Mouse (Mus musculus) fibroblast of lung, adult 2 months (primary cell): Measurements from ENCODE around the gene Hba-x.

ENCODE experiments used
- DNase-seq: peaks from one replicate; pipeline ENCODE4 v3.0.0-alpha.2; 2011; ENCODE audit warnings: low read depth

Gene Hba-x

DNA sequence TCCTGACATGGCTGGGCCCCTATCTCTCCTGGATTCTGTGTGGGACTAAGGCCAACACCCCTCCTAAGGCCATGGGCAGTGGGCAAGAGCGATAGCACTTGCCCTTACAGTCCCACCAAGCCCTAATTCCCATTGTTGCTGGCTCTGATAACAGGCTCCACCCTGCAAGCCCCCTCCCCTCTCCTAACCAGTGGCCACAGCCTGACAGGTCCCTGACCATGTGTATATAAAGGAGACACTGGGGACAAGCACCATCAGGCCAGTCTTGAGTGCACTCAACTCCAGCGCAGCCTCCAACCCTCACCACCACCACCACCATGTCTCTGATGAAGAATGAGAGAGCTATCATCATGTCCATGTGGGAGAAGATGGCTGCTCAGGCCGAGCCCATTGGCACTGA lies at the start of gene Hba-x:
Gene Hba-x, plus strand, starts transcription at position 54 of the 400 bp plus-strand sequence.
- DNase-seq = no peak

DNA sequence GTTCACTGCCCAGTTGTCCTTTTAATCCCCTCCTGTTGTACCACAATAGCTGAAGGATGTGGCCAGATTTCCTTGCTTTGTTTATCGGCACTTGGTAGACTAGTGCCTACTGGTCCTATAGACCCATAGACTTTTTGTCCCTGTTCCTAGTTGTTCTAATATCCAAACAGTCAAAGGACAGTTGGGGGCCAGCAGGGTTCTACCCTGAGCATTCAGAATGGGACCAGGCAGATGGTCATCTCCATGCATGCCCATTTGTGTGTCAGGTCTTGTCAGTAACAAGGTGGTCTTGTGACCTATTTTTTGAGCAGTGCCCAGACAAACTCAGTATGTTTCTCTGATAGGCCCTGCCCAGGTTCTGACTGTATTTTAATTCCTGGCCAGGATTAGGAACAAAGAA lies 49.2 kb upstream of the Hba-x start:
- DNase-seq = no peak

DNA sequence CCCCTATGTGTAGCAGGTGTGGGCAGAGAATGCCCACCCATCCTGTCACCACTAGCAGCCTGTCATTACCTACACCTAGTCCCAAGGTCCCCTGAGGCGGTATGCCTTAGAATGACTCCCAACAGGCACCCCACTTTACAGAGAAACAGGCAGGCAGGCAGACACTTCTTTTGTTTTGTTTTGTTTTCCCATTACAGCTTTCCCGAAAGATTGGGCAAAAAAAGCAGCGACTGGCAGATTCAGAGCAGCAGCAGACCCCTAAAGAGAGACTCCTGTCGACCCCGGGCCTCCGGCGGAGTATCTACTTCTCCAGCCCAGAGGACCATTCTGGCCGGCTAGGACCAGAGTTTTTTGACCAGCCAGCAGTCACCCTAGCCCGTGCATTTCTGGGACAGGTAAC lies 48.6 kb upstream of the Hba-x start:
- no peak for DNase-seq

DNA sequence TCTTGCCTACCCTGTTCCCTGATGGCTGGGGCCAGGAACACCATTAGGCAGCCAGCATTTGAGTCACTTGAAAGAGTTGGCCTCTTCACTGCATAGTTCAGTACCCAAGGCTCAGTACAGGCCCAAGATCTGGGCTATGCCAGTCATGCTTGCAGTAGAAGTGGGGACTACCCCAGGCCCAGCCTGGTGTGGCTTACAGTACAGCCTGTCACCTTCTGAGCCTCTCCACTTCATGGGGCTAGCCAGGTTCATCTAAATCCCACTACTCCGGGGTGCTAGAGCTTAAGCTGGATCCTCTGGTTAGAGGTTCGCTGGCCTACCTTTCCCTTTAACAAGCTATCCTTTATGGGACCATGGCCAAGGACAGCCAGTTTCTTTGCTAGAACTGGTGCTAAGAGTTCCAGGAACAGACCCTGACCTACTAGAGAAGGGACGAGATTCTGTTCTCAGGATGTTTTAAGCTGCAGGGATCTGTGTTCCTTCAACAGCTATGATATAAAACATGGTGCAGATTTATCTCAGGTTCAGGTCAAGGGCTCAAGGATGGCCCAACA lies 47.8 kb upstream of the Hba-x start:
- DNase-seq = no peak

DNA sequence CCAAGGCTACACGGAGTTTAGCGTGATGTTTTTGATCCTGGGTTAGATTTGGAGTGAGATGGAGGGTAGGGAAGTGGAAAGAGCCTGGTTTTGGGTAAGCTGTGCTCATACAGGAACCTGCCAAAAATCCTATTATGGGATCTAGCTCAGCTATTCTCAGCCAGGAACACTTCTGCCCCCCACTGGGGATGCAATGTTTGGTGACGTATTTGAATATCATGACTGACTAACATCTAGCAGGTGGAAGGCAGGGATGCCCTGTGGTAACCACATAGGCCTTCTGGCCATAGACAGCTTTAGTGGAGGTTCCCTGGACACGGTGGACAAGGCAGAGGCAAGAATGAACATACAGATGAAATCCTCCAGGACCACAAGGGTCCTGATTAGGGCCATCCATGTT lies 46.0 kb upstream of the Hba-x start:
- DNase-seq = no peak

DNA sequence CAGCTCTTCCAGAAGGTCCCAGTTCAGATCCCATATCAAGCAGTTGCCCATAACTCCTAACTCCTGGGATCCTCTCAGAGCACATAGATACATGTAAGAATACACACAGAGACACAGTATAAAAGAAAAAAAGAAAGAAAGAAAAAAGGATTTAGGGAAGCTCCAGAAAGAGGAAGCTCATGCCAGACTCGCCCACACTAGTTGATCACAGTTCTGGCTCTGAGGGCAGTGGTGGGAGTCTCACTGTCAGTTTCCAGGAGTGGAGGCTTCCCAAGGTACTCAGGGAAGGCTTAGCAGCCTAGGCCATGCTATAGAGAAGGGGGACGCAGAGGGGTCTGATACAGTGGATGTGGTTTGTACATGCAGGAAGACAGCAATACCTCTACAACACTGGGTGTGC lies 45.1 kb upstream of the Hba-x start:
- no peak for DNase-seq

DNA sequence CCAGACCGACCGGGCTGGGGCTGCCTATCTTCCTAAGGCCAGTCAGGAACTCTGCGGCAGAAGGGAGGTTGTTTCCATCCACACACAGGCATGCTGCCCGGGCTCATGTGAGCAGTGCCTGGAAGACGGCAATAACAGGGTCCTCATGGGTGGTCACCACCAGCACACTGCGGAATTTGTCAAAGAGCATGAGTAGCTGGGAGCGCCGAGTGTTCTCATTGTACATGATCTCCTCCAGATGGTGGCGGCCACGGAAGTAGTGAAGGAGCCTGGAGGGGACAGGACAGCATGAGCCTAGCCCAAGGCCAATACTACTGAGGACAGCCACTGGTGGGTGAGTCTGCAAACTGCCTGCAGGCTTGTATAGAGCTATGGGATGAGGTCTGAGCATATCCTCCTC lies 43.4 kb upstream of the Hba-x start:
- no peak for DNase-seq

DNA sequence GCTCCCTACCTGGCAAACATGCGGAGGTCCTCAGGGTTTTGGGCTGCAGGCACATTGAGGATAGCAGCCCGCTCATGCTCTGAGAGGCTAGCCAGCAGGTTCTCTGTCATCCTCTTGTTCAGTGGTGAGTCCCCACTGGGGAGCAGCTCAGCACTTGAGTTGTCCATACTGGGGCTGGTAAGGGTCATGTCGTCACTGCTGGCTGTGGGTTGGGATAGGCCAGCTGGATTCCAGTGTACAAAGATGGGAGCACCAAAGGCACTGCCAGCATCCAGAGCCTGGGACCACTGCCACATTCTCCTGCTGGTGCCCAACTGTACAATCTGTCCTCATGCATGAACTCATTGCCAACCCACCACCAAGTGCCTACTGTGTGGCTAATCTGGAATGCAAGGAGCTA lies 42.3 kb upstream of the Hba-x start:
- DNase-seq = no peak

DNA sequence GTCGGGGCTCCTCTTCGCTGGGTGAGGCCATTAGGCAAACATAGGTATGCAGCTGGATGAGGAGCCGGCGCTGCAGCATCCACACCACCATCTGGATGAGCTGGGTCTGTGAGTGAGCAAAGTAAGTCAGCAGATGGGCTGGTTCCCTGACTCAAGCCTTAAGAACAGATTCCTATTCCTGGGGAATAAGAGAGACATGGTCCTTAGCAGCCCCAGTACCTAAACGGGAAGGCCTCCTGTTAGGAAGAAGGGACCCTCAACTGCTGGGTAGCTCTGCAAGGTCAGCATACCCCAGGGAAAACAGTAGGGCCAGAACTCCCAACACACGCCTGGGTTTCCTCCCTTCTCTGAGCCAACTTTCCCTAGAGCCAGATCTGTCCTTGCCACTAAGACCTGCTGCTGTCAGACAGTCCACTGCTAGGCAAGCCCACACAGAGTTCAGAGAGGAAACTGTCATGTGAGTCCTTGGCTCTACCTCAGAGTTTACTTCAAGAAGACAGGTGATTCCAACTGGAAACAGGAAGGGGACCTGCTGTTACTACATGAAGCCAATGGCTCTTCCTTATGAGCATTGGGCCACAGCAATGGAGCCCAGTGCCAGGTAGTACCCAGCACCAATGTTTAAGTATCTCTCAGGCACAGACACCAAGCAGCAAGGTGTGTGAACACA lies 41.2 kb upstream of the Hba-x start:
- DNase-seq = no peak

DNA sequence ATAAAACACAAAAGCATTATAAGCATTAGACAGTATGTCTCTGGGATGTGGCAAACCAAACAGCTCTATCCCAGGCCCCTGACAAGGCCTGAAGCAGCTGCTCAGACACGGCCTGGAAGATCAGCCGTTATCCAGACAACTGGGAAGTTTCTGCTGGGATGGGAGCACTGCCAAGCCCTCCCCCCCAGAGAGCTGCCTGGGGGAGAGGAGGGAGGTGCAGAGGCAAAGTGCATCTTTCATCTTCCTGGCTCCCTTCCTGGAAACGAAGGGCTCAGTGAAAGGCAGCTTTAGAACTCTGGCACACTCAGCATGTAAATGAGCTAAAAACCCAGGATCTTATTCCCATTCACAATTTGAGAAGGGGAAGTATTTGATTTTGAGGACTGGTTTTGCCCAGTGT lies 40.6 kb upstream of the Hba-x start:
- DNase-seq = no peak

DNA sequence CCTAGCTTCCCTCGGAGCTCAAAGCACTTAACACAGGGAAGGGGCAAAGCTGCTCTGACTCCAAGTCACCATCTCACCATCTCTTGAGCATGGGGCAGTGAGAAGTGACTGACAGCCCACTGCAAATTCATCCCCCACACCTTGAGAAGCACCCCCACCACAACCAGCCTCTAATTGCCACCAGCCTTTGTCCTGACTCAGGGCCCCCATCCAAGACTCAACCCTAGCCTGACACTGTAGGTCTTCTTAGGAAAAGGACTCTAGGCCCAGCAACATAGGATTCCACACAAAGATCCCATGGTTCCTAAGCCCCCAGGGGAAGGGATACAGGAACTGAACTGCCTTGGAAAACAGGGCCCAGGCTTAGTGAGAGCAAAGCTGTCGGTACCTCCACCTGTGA lies 40.1 kb upstream of the Hba-x start:
- no peak for DNase-seq

DNA sequence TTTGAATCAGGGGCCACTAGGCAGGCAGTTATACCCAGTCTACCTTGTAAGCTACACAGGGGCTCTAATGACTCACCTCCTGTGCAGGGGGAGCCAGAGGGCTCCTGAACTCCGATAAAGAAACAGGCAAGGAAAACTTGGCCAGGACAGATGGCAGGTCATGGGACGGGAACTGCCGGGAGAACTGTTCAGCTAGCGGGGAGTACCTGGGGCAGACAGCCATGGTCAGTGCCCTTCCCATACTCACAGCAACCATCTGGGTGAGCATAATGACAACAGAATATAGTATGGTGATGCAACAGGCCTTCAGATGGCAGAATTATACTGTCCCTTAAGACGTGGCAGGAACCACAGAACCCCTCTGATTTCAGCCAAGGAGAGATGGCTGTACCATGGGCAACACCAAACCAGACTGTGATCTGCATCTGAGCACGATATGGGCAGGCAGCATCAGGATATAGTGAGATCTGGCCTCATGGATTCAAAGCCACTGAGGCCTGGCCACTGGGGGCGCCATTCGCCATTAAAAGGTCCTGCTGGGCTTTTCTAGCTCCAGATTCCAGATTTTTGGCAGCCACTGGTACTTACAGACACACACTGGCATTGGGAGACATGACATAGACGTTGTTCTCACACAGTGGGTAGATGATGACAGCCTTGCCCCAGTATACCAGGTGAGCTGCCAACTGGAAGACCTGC lies 39.3 kb upstream of the Hba-x start:
- no peak for DNase-seq

DNA sequence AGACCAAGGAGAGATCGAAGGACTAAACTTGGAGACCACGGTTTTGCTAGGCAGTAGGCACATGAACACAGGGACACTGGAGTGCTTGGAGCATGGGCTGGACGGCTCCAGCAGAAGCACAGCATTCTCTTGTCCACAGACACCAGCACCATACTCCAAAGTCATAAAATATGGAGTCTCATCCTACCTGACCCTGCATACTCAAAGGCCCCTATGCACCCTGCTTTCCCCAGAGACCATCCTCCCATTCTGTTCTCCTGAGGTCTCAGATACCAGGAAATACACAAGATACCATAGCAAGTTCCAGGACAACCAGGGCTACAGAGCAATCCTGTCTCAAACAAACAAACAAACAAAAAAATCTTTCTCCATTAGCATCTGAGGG lies 38.8 kb upstream of the Hba-x start:
- no peak for DNase-seq

DNA sequence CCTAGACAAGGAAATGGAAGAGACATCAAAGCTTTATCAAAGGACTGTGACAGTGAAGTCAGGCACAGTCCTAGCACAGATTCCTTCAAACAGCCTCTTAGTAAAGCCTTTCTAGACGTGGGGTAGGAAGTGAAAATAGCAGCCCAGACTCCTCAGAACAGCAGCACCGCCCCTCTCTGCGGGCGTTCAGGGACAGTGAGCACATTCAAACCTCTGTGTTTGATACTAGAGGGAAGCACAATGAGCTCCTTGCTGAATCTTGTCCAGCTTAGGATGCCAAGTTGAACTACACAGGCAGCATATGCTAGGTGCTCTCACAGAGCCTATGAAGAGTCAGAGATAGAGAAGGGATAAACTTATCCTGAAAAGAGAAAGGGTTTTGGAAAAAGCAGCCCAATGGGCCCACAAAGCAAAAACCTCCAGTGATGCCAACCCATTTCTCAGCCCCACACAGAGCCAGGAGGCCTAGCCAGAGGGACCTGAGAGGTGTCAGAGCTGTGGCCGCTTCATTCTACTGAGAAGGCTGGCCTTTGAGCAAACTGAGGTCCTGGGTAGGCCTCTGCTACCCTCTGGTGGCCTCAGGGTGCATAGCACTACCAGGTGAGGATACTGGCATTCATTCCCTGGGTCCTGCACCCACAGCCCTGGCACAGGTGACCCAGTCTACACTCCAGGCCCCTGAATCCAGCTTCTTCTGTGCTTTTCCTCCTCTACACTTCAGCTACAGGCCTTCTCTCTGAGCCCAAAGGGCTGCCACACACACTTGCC lies 37.9 kb upstream of the Hba-x start:
- no peak for DNase-seq

DNA sequence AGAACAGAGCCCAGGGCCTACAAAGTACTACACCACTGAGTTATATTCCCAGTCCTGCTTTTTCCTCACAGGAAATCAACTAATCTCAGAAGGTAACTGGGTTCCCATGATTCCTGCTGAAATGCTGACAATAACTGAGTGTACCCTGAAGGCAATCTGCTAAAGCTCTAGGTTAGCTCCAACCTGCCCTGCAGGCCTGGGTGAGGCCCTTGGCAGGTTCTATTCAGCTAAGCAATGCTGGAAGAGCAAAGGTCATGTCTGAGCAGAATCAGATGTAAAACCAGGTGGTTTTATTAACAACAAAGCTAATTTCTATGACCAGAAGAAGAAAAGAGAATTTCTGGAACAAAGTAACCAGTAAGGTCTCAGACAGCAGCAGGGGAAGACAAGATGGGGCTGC lies 34.8 kb upstream of the Hba-x start:
- no peak for DNase-seq

DNA sequence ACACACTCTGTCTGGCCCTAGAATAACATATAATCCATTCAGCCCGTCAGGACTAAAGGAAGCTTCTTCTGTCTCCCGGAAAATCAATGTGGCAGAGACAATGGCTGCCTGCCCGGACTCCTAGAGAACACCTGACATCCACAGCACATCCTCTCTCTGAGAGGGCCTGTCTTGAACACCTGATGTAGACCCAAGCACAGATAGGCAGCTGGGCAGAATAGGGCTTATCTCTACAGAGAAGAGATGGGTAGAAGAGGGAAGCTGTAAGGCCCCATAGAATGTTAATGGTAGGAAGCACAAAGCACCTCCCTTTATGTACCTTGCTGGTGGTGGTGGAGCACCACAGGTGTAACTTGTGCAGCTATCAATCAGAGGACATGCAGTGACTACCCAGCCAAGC lies 34.0 kb upstream of the Hba-x start:
- no peak for DNase-seq

DNA sequence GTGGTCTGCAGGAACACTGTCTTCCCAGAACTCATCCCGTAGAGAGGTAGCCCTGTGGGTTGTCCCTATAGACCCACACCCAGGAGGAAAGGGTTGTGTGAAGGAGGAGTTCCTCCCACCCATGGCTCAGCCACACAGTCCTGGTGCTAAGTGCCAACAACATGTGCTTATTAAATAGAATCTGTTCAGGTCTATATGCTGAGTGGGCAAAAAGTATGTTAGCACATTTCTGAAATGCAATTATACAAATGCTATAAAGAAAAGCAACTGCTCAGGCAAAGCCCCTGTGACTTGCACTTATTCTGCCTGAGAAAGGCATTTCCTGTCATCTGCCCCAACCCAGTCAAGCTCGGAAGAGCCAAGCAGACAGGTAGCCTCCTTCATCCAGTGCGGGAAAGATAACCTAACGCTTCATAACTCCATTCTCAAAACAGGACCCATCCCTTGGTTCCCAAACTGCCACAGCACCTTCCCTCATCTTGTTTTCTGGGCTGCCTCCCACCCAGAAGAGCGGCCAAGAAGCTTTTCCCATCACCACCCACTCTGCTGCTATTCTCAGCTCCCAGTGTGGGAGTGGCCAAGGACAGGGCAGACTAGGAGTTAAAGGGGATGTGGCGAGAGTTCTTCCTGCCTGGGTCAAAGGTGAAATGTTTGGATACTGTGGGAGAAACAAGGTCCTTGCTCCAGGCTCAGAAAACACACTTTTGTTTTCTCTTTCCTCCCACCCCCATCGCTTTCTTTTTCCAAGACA lies 32.8 kb upstream of the Hba-x start:
- no peak for DNase-seq

DNA sequence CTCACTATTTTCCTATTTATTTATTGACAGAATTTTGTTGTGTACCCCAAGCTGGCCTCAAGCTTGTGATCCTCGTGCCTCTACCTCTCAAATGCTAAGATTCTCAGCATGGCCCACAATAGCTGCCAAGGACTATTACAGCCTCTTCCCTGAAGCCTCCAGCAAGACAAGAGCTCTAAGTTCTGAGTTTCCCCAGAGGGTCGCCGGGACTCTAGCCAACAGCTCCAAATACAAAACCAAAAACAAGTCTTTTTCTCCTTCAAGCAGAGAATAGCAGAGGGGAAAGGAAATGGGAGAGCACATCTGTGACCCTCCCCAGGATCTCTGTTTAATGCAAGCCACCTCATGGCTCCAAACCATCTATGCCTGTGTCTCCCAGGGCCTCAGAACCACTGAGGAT lies 32.1 kb upstream of the Hba-x start:
- DNase-seq = no peak

DNA sequence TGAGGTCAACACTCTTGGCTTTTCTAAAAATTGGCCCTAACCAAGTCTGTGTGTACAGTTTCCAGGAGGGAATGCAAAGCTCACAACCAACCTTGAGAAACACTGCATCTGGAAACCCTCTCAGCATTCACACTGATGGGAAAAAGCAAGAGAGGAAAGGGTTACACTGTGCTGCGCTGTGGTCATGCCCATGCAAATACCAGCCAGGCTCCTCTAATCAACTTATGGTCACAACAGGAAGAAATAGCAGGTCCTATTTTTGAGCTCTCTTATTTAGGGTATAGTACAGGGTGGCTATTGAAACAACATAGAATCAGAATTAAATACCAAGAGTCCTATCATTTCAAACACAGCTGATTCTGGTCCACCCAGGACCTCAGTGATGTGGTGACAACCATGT lies 31.6 kb upstream of the Hba-x start:
- DNase-seq = no peak

DNA sequence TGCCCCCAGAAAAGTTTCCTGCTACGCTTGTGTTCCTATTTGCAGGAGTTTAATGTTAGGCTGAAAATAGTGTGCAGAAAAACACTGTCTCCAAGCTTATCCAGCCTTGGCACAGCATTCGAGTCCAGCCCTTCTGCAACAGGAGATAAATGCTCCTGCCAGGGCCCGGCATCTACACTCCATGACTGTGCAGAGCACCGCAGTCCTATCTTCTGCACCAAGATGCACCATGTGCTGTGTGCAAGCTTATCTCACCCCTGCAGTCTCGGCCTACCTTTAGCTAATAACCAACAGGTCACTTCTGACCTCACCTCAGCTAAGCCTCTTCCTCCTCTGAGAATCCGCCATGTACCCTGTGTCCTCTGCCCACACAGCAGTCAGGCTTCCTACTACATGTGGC lies 30.6 kb upstream of the Hba-x start:
- DNase-seq = no peak

DNA sequence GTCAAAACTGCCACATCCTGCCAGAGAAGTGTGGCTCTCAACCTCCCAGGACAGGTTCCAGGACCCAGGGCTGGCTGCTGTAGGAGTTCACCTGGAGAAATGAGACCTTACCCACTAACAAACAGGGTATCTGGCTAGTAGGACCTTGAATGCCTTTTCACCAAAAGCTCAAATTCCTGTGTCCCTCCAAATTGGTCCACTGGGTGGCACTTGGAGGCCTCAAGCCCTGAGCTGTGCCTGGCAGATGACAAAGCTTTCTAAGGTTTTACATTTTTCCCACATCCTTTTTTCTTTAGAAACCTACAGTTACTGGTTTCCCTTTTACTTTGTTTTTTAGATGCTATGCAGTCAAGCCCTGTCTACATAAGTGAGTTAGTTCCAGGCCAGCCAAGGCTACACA lies 29.1 kb upstream of the Hba-x start:
- no peak for DNase-seq

DNA sequence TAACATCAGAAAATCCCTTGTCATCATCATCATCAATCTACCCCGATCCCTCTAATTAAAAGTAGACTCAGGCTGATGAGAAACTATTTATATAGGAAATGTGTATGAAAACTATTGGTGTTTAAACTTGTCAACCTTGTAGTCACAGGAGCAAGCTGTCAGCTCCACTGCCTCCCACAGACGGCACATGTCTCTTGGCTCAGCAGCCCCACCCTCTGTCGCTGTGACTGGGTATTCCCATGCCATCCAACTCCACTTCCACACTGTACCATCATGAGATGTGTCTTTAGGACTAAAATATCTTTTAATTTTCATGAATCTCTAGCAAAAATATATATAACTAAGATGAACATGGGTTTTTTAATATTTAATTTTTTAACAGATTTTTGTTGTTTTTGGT lies 27.9 kb upstream of the Hba-x start:
- DNase-seq = no peak
